Mouse (Mus musculus): Measurements from ENCODE around the gene Rhobtb1. TPM values are rescaled to one million over a fixed set of nuclear protein-coding genes. Genes with fewer than 3 reads are reported as not detected.

The Rhobtb1 gene
- polyA plus RNA-seq, 1 experiment from 2014 or later: 26.1 TPM

- no peaks in the 10 kb centered on the region for H3K36me3 ChIP-seq (ENCODE audit: control insufficient read depth, insufficient read depth, low read length)
- H3K4me2 ChIP-seq (ENCODE audit: low read length): no peak overlapping the region
- H3K27ac ChIP-seq (ENCODE audit: low read depth): no peak overlapping the region
- H3K27me3 ChIP-seq (replicated peaks; ENCODE audit: control insufficient read depth, insufficient read depth, low read length): no peaks in the 10 kb centered on the region
- WGBS: 75% methylated on average over 10 of the region's 10 CpGs
- H3K9ac ChIP-seq (ENCODE audit: low read length): no peak overlapping the region
- no peak overlapping the region for H3K4me3 ChIP-seq (ENCODE audit: low read depth, low read length)
- ATAC-seq (replicated peaks; ENCODE audit: low FRiP score, low TSS enrichment, low read depth) (no peak), DNase-seq (ENCODE audit: low spot score) (no peak)
- H3K9me3 ChIP-seq (ENCODE audit: control insufficient read depth, low read length): no peaks in the 10 kb centered on the region
- H3K4me1 ChIP-seq (replicated peaks; ENCODE audit: control insufficient read depth, insufficient read depth, low read length): peaks cover 5% of the 10 kb centered on the region
Measured at GRCm38 (mm10) chr10:69190434-69191160, 39.4 kb downstream of the Rhobtb1 start.

GRCm38 (mm10) chr10:69192266-69192665, 41.0 kb downstream of the Rhobtb1 start:
- H3K9me3 ChIP-seq (ENCODE audit: control insufficient read depth, low read length): no peaks in the 10 kb centered on the region
- no peak overlapping the region for H3K9ac ChIP-seq (ENCODE audit: low read length)
- ATAC-seq (replicated peaks; ENCODE audit: low FRiP score, low TSS enrichment, low read depth): no peak
- no peak overlapping the region for H3K27ac ChIP-seq (ENCODE audit: low read depth)
- no peaks in the 10 kb centered on the region for H3K27me3 ChIP-seq (replicated peaks; ENCODE audit: control insufficient read depth, insufficient read depth, low read length)
- WGBS: 92% methylated on average over 5 of the region's 5 CpGs
- no peaks in the 10 kb centered on the region for H3K36me3 ChIP-seq (ENCODE audit: control insufficient read depth, insufficient read depth, low read length)
- no peak overlapping the region for H3K4me3 ChIP-seq (ENCODE audit: low read depth, low read length)
- no peaks in the 10 kb centered on the region for H3K4me1 ChIP-seq (replicated peaks; ENCODE audit: control insufficient read depth, insufficient read depth, low read length)
- DNase-seq (ENCODE audit: low spot score): peak; percentile 25
- H3K4me2 ChIP-seq (ENCODE audit: low read length): no peak overlapping the region

GRCm38 (mm10) chr10:69193721-69194120, 42.5 kb downstream of the Rhobtb1 start:
- no peak overlapping the region for H3K4me3 ChIP-seq (ENCODE audit: low read depth, low read length)
- ATAC-seq (replicated peaks; ENCODE audit: low FRiP score, low TSS enrichment, low read depth) (no peak), DNase-seq (ENCODE audit: low spot score) (no peak)
- no peaks in the 10 kb centered on the region for H3K27me3 ChIP-seq (replicated peaks; ENCODE audit: control insufficient read depth, insufficient read depth, low read length)
- H3K4me1 ChIP-seq (replicated peaks; ENCODE audit: control insufficient read depth, insufficient read depth, low read length): no peaks in the 10 kb centered on the region
- H3K4me2 ChIP-seq (ENCODE audit: low read length): no peak overlapping the region
- H3K27ac ChIP-seq (ENCODE audit: low read depth): no peak overlapping the region
- H3K36me3 ChIP-seq (ENCODE audit: control insufficient read depth, insufficient read depth, low read length): no peaks in the 10 kb centered on the region
- H3K9me3 ChIP-seq (ENCODE audit: control insufficient read depth, low read length): no peaks in the 10 kb centered on the region
- no peak overlapping the region for H3K9ac ChIP-seq (ENCODE audit: low read length)
- 89% methylated on average over 10 of the region's 10 CpGs for WGBS

GRCm38 (mm10) chr10:69204677-69205400, 53.6 kb downstream of the Rhobtb1 start:
- no peak for DNase-seq (ENCODE audit: low spot score)

GRCm38 (mm10) chr10:69206081-69206480, 54.8 kb downstream of the Rhobtb1 start:
- no peak for ATAC-seq (replicated peaks; ENCODE audit: low FRiP score, low TSS enrichment, low read depth)
- H3K4me3 ChIP-seq (ENCODE audit: low read depth, low read length): no peak overlapping the region
- peaks cover 8% of the 10 kb centered on the region for H3K36me3 ChIP-seq (ENCODE audit: control insufficient read depth, insufficient read depth, low read length)
- H3K4me1 ChIP-seq (replicated peaks; ENCODE audit: control insufficient read depth, insufficient read depth, low read length): no peaks in the 10 kb centered on the region
- DNase-seq (ENCODE audit: low spot score): no peak
- WGBS: 83% methylated on average over 6 of the region's 6 CpGs
- no peak overlapping the region for H3K4me2 ChIP-seq (ENCODE audit: low read length)
- no peak overlapping the region for H3K27ac ChIP-seq (ENCODE audit: low read depth)
- no peak overlapping the region for H3K9ac ChIP-seq (ENCODE audit: low read length)
- H3K9me3 ChIP-seq (ENCODE audit: control insufficient read depth, low read length): no peaks in the 10 kb centered on the region
- no peaks in the 10 kb centered on the region for H3K27me3 ChIP-seq (replicated peaks; ENCODE audit: control insufficient read depth, insufficient read depth, low read length)

More at GRCm38 (mm10) chr10:69204677-69205400, 53.6 kb downstream of the Rhobtb1 start:
- WGBS: 40% methylated on average over 8 of the region's 8 CpGs
- no peak overlapping the region for H3K9ac ChIP-seq (ENCODE audit: low read length)
- ATAC-seq (replicated peaks; ENCODE audit: low FRiP score, low TSS enrichment, low read depth): no peak
- no peak overlapping the region for H3K4me3 ChIP-seq (ENCODE audit: low read depth, low read length)
- no peak overlapping the region for H3K27ac ChIP-seq (ENCODE audit: low read depth)
- peaks cover 6% of the 10 kb centered on the region for H3K36me3 ChIP-seq (ENCODE audit: control insufficient read depth, insufficient read depth, low read length)
- no peaks in the 10 kb centered on the region for H3K27me3 ChIP-seq (replicated peaks; ENCODE audit: control insufficient read depth, insufficient read depth, low read length)
- H3K4me1 ChIP-seq (replicated peaks; ENCODE audit: control insufficient read depth, insufficient read depth, low read length): no peaks in the 10 kb centered on the region
- H3K9me3 ChIP-seq (ENCODE audit: control insufficient read depth, low read length): no peaks in the 10 kb centered on the region
- H3K4me2 ChIP-seq (ENCODE audit: low read length): no peak overlapping the region

- Histone ChIP-seq H3K9me3 (ENCODE audit: control insufficient read depth, low read length) (no peaks in the 10 kb centered on the region), H3K4me2 (ENCODE audit: low read length) (no peak overlapping the region), H3K27me3 (replicated peaks; ENCODE audit: control insufficient read depth, insufficient read depth, low read length) (no peaks in the 10 kb centered on the region), H3K9ac (ENCODE audit: low read length) (no peak overlapping the region), H3K27ac (ENCODE audit: low read depth) (no peak overlapping the region), H3K4me3 (ENCODE audit: low read depth, low read length) (no peak overlapping the region), H3K36me3 (ENCODE audit: control insufficient read depth, insufficient read depth, low read length) (peaks cover 8% of the 10 kb centered on the region), H3K4me1 (replicated peaks; ENCODE audit: control insufficient read depth, insufficient read depth, low read length) (peaks cover 5% of the 10 kb centered on the region; the same call in 1 of the 2 replicates)
- no peak for ATAC-seq (replicated peaks; ENCODE audit: low FRiP score, low TSS enrichment, low read depth)
- no peak for DNase-seq (ENCODE audit: low spot score)
- WGBS: 85% methylated on average over 7 of the region's 7 CpGs
Measured at GRCm38 (mm10) chr10:69207481-69207880, 56.2 kb downstream of the Rhobtb1 start.

GRCm38 (mm10) chr10:69207981-69208630, 56.9 kb downstream of the Rhobtb1 start:
- 88% methylated on average over 15 of the region's 15 CpGs for WGBS
- DNase-seq (ENCODE audit: low spot score) (peak; percentile 42), ATAC-seq (replicated peaks; ENCODE audit: low FRiP score, low TSS enrichment, low read depth) (no peak)
- Histone ChIP-seq H3K9ac (ENCODE audit: low read length) (no peak overlapping the region), H3K4me1 (replicated peaks; ENCODE audit: control insufficient read depth, insufficient read depth, low read length) (peaks cover 5% of the 10 kb centered on the region; the same call in 1 of the 2 replicates), H3K27me3 (replicated peaks; ENCODE audit: control insufficient read depth, insufficient read depth, low read length) (no peaks in the 10 kb centered on the region), H3K9me3 (ENCODE audit: control insufficient read depth, low read length) (no peaks in the 10 kb centered on the region), H3K27ac (ENCODE audit: low read depth) (no peak overlapping the region), H3K36me3 (ENCODE audit: control insufficient read depth, insufficient read depth, low read length) (peaks cover 8% of the 10 kb centered on the region), H3K4me2 (ENCODE audit: low read length) (no peak overlapping the region), H3K4me3 (ENCODE audit: low read depth, low read length) (no peak overlapping the region)

- H3K9ac ChIP-seq (ENCODE audit: low read length): no peak overlapping the region
- 88% methylated on average over 3 of the region's 3 CpGs for WGBS
- H3K36me3 ChIP-seq (ENCODE audit: control insufficient read depth, insufficient read depth, low read length): peaks cover 8% of the 10 kb centered on the region
- peaks cover 5% of the 10 kb centered on the region; the same call in 1 of the 2 replicates for H3K4me1 ChIP-seq (replicated peaks; ENCODE audit: control insufficient read depth, insufficient read depth, low read length)
- H3K4me3 ChIP-seq (ENCODE audit: low read depth, low read length): no peak overlapping the region
- DNase-seq (ENCODE audit: low spot score): no peak
- no peak overlapping the region for H3K27ac ChIP-seq (ENCODE audit: low read depth)
- ATAC-seq (replicated peaks; ENCODE audit: low FRiP score, low TSS enrichment, low read depth): no peak
- no peak overlapping the region for H3K4me2 ChIP-seq (ENCODE audit: low read length)
- no peaks in the 10 kb centered on the region for H3K27me3 ChIP-seq (replicated peaks; ENCODE audit: control insufficient read depth, insufficient read depth, low read length)
- no peaks in the 10 kb centered on the region for H3K9me3 ChIP-seq (ENCODE audit: control insufficient read depth, low read length)
Measured at GRCm38 (mm10) chr10:69208705-69209104, 57.5 kb downstream of the Rhobtb1 start.

Measured in intestine, embryonic 14.5 days (tissue).